Mouse (Mus musculus) bone marrow, adult 2 months (tissue): Measurements from ENCODE around the gene Hist1h2ah.

ENCODE experiments used
- CTCF ChIP-seq: fragments of 200-500 bp; IDR thresholded peaks from 2 replicates; pipeline ENCODE4 v1.5.1; 2011; ENCODE audit warnings: low read length, control low read depth; ENCODE audit not compliant: control insufficient read depth, insufficient read depth
- POLR2A ChIP-seq: fragments of 200-500 bp; IDR thresholded peaks from 2 replicates; pipeline ENCODE4 v1.6.1; 2011; ENCODE audit warnings: low read depth, mild to moderate bottlenecking, control low read depth, low read length, borderline replicate concordance; ENCODE audit not compliant: control insufficient read depth

DNA sequence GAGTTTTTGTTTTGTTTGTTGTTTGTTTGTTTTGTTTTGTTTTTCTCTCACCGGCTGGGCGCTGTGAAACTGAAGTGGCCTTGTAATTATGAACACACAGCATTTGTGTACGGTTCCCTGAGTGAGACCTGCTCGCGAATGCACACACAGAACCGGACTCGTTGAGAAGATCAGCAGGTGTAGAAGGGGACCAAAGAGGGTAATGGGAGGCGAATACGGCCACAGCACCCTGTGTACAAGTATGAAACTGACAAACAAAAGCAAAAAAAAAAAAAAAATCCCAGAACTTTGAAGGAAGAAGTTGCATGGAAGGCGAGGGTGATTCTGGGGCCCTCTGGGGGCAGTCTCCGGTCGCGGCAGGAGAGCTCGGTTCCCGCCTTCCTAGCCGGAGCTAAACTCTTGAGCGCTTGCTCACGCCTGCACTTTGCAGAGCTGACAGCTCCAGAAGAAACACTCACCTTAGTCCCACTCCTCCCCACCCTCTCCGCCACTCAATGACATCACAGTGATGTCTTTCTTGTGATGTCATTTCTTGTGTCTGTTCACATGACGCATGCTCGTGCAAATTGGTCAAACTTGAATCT is 39.9 kb downstream of the Hist1h2ah start:
- TF ChIP-seq POLR2A (no peak), CTCF (no peak)
